Mouse (Mus musculus) embryonic fibroblast, embryonic 13.5 days (primary cell): ENCODE measurements at regions not wholly inside any gene's neighbourhood (a gene's known extent, or its start where the extent isn't known, plus 50 kb on each side); places are given as distances from the start of the nearest gene placed in this dataset.

Experiments
- CTCF ChIP-seq: IDR thresholded peaks from 2 replicates; pipeline ENCODE4 v1.5.1; 2011; ENCODE audit warnings: mild to moderate bottlenecking, control low read depth, low read length, moderate library complexity, borderline replicate concordance; ENCODE audit not compliant: insufficient read depth
- POLR2A ChIP-seq: IDR thresholded peaks from 2 replicates; pipeline ENCODE4 v1.6.1; 2011; ENCODE audit warnings: low read depth, mild to moderate bottlenecking, control low read depth, low read length, moderate library complexity

- TF ChIP-seq CTCF (no peak), POLR2A (no peak)
These were observed 197.1 kb upstream of the A230072I06Rik start for GRCm38 (mm10) chr8:12081536-12081935.
